Comparison of ENCODE assay signal across 9 mouse cellular contexts in genomic region chr6:54070736-54071135, GRCm38 (mm10). TPM values are rescaled to one million over a fixed set of nuclear protein-coding genes. Genes with fewer than 3 reads are reported as not detected.
A peak's percentile ranks its signal among the peaks of the same experiment; 100 is the strongest.
DNase-seq lines count a peak whose midpoint lies in the region; ATAC-seq and TF ChIP-seq lines count a peak whose summit lies in the region.
"Had no signal": no experiment of that assay in that cellular context is flagged by ENCODE, and none has a peak within 500 bp of the region (broad histone marks: within the 10 kb centered on the region; RNA-seq: fewer than 3 reads in every experiment).

No protein-coding gene starts in this region.

- DNase-seq in gastrocnemius, adult 2 months: peak; percentile 43
- no peak for DNase-seq in gastrocnemius, adult 8-10 months (ENCODE audit: low spot score in 2 of 2)
- peak; percentile 69 to 77 for DNase-seq in right cerebral cortex, postnatal 10 days (ENCODE audit: low spot score in 2 of 2)
- no peak for DNase-seq in right cerebral cortex, postnatal 25 days
- DNase-seq in right cerebral cortex, postnatal 14 days: peak; percentile 69
- no peak for DNase-seq in midbrain, embryonic 10.5 days (ENCODE audit: low spot score)

- no peaks in the 10 kb centered on the region for H3K27me3 ChIP-seq in kidney, embryonic 15.5 days
- H3K27me3 ChIP-seq in midbrain, embryonic 10.5 days (ENCODE audit: low read depth, poor library complexity, severe bottlenecking): no peaks in the 10 kb centered on the region
- no peaks in the 10 kb centered on the region for H3K27me3 ChIP-seq in midbrain, embryonic 16.5 days (ENCODE audit: control insufficient read depth, insufficient read depth, low read depth, low read length)
- H3K27me3 ChIP-seq: limb, embryonic 12.5 days had no signal

- no peak overlapping the region for H3K9ac ChIP-seq in kidney, embryonic 15.5 days
- no peak overlapping the region for H3K9ac ChIP-seq in midbrain, embryonic 16.5 days (ENCODE audit: low read depth, low read length)
- H3K9ac ChIP-seq: limb, embryonic 12.5 days had no signal

- H3K36me3 ChIP-seq in kidney, embryonic 15.5 days: no peaks in the 10 kb centered on the region
- H3K36me3 ChIP-seq in midbrain, embryonic 10.5 days: no peaks in the 10 kb centered on the region
- H3K36me3 ChIP-seq in midbrain, embryonic 16.5 days (ENCODE audit: control insufficient read depth, insufficient read depth, low read length): no peaks in the 10 kb centered on the region
- H3K36me3 ChIP-seq: limb, embryonic 12.5 days had no signal

- TF ChIP-seq CTCF in gastrocnemius, adult 2 months (IDR thresholded peaks at IDR 0.05): no peak

- H3K4me1 ChIP-seq in kidney, embryonic 15.5 days: peaks cover 27% of the 10 kb centered on the region
- peaks cover 21% of the 10 kb centered on the region for H3K4me1 ChIP-seq in midbrain, embryonic 10.5 days
- peaks cover 8% of the 10 kb centered on the region for H3K4me1 ChIP-seq in midbrain, embryonic 16.5 days (ENCODE audit: control insufficient read depth, insufficient read depth, low read length)

- no peaks in the 10 kb centered on the region for H3K9me3 ChIP-seq in kidney, embryonic 15.5 days (replicated peaks)
- no peaks in the 10 kb centered on the region for H3K9me3 ChIP-seq in midbrain, embryonic 10.5 days (replicated peaks)
- H3K9me3 ChIP-seq in midbrain, embryonic 16.5 days (replicated peaks; ENCODE audit: control insufficient read depth, low read length, poor library complexity, severe bottlenecking): no peaks in the 10 kb centered on the region
- H3K9me3 ChIP-seq: limb, embryonic 12.5 days had no signal

- intact Hi-C loops in gastrocnemius, adult 2 months (cut with DNase I): no loop called here

- ATAC-seq in kidney, embryonic 15.5 days (replicated peaks; ENCODE audit: low FRiP score): 0 out of 2 replicates have a peak, but pooled peaks have one; percentile 15
- no peak for ATAC-seq in midbrain, embryonic 16.5 days

- H3K4me3 ChIP-seq in gastrocnemius, adult 2 months: no peak overlapping the region
- no peak overlapping the region for H3K4me3 ChIP-seq in kidney, embryonic 15.5 days (replicated peaks)
- H3K4me3 ChIP-seq in midbrain, embryonic 10.5 days: no peak overlapping the region
- H3K4me3 ChIP-seq in midbrain, embryonic 16.5 days (ENCODE audit: low read depth, low read length): no peak overlapping the region
- H3K4me3 ChIP-seq: limb, embryonic 12.5 days had no signal

- H3K27ac ChIP-seq in gastrocnemius, adult 2 months: no peak overlapping the region
- no peak overlapping the region; the same call in 1 of the 2 replicates for H3K27ac ChIP-seq in kidney, embryonic 15.5 days
- H3K27ac ChIP-seq in midbrain, embryonic 10.5 days (replicated peaks): no peak overlapping the region
- H3K27ac ChIP-seq in midbrain, embryonic 16.5 days (ENCODE audit: low read length): no peak overlapping the region
- H3K27ac ChIP-seq: limb, embryonic 12.5 days had no signal

- H3K4me2 ChIP-seq in kidney, embryonic 15.5 days: no peak overlapping the region
- no peak overlapping the region for H3K4me2 ChIP-seq in midbrain, embryonic 16.5 days (ENCODE audit: low read length)
- H3K4me2 ChIP-seq: limb, embryonic 12.5 days had no signal

- WGBS in kidney, embryonic 15.5 days: 43% methylated on average over 6 of the region's 6 CpGs
- WGBS in midbrain, embryonic 10.5 days: 74% methylated on average over 6 of the region's 6 CpGs
- WGBS in midbrain, embryonic 16.5 days: 70% methylated on average over 6 of the region's 6 CpGs

RNA-seq across cellular contexts. Expression of gene Chn2, which starts 31.4 kb away (rescaled TPM):
- total RNA-seq in gastrocnemius, adult 2 months (2021): 1 to 10 TPM; 1.0 to 1.3 TPM
- 1 to 10 TPM in 2 of 4 experiments, under 1 TPM in 2; 0.75 to 1.7 (median 1.2) TPM for total RNA-seq in gastrocnemius, adult 8-10 months (2022)
- polyA plus RNA-seq in kidney, embryonic 15.5 days (2015; fragmentation: Nextera tagmentation; extraction: Ambion mirVana): 15.5 and 16.8 TPM in 2 replicates
- 17.3 and 20.0 TPM in 2 replicates for polyA plus RNA-seq in midbrain, embryonic 10.5 days (2016; fragmentation: Nextera tagmentation; extraction: Ambion mirVana)
- 29.2 and 32.4 TPM in 2 replicates for polyA plus RNA-seq in midbrain, embryonic 16.5 days (2015; fragmentation: Nextera tagmentation; extraction: Ambion mirVana)

Comparison
In these comparisons a context has a peak if more than half of its experiments do, and no peak if none do; other contexts are left out.
1. DNase-seq: peak in gastrocnemius, adult 2 months (single experiment), right cerebral cortex, postnatal 10 days (2 of 2) and right cerebral cortex, postnatal 14 days (single experiment); none in gastrocnemius, adult 8-10 months (0 of 2), right cerebral cortex, postnatal 25 days (single experiment) and midbrain, embryonic 10.5 days (single experiment).